Mouse (Mus musculus): ENCODE data around the gene Fam240a. TPM values are rescaled to one million over a fixed set of nuclear protein-coding genes. Genes with fewer than 3 reads are reported as not detected.

Fam240a gene
- polyA plus RNA-seq, 1 experiment from 2014 or later, result not detected

DNA sequence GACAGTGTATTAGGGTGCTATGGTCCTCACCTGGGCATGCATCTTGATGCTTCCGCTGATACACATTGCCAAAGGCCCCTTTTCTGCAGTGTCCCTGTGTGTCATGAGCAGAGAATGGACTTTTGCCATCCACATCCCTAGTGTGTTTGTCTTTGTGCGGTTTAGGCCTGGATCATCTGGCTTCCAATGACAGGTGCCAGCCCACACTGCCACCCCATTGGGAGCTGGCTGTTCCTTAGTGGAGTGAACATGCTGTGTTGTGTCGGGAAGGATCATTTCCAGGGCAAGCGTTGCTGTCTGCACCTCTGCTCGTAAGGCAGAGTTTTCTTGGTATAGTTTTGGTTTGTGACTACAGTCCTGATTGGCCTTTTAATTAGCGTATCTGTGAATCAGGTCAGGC is 15.5 kb downstream of the Fam240a start:
- WGBS, result 89% methylated on average over 6 of the region's 6 CpGs
- Histone ChIP-seq H3K27me3 (ENCODE audit: low read depth, poor library complexity, severe bottlenecking) (peaks cover 9% of the 10 kb centered on the region), H3K36me3 (no peaks in the 10 kb centered on the region), H3K4me1 (peaks cover 7% of the 10 kb centered on the region), H3K4me3 (no peak overlapping the region), H3K9me3 (replicated peaks) (no peaks in the 10 kb centered on the region), H3K27ac (no peak overlapping the region)
- DNase-seq (ENCODE audit: low spot score), result no peak

DNA sequence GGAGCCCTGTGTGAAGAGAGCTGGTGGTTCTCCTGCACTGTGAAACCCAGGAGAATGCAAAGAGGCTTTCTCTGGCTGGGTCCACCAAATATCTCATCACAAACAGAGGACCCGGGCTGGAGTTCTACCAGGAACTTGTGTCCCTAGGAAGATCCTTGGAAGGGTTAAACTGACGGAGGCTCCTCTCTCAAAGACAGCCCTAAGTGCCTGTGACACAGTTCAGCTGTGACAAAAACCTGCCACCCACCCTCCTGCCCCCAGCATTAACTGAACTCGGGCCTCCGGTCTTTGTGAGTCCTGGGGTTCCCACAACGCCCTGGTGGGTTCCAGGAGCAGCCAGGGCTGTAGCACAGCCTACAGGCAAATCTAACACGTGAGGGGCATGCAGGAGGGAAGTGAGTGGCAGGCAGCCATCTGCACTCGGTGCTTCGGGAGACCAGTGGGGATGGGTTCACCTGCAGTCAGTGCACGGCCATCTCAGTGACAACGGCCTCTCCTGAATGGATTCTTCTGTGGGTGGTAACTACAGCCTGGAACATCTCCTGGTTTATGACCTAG is 17.1 kb downstream of the Fam240a start:
- WGBS, result 69% methylated on average over 10 of the region's 10 CpGs
- Histone ChIP-seq H3K4me1 (peaks cover 16% of the 10 kb centered on the region), H3K9me3 (replicated peaks) (no peaks in the 10 kb centered on the region), H3K27me3 (ENCODE audit: low read depth, poor library complexity, severe bottlenecking) (peaks cover 18% of the 10 kb centered on the region), H3K27ac (no peak overlapping the region), H3K36me3 (no peaks in the 10 kb centered on the region), H3K4me3 (no peak overlapping the region)
- DNase-seq (ENCODE audit: low spot score), result no peak

DNA sequence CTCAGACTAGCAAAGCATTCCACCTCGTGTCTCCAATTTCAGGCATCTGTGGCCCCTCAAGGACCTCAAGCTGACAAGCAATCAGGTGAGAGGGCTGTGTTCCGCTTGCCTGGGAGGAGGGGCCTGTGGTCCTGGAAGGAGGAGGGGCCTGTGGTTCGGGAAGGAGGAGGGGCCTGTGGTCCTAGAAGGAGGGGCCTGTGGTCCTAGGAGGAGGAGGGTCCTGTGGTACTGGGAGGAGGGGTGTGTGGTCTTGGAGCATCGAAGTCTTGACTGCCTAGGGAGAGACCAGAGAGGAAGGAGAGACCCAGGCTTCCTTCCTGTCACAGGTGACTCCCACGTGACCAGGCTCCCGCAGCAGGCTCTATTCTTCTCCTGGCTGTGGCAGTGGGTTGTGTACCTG is 20.1 kb downstream of the Fam240a start:
- Histone ChIP-seq H3K27ac (0 out of 2 replicates have a peak overlapping the region, but pooled peaks have one; percentile 5), H3K9me3 (replicated peaks) (no peaks in the 10 kb centered on the region), H3K4me1 (peaks cover 27% of the 10 kb centered on the region), H3K4me3 (peak overlapping the region; percentile 32), H3K27me3 (ENCODE audit: low read depth, poor library complexity, severe bottlenecking) (peaks cover 30% of the 10 kb centered on the region), H3K36me3 (no peaks in the 10 kb centered on the region)
- 5% methylated on average over 6 of the region's 6 CpGs for WGBS
- DNase-seq (ENCODE audit: low spot score), result peak; percentile 57

DNA sequence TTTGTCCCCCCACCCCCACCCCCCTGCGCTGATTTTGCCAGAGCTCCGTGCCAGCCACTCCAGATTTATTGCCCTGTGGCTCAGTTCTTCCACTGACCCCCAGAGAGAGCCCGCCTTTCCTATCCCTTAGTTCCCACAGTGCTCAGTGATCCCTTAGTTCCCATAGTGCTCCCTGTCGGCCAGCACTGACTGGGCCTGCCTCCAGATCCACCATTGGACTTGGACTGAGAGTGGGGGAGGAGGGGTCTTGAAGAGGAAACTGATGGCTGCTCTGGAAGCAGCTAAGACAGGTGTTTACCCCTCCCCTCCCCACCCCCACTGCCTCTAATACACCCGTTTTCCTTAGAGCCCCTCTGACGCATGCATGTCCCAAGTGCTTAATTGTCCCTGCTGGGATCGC is 20.7 kb downstream of the Fam240a start:
- no peaks in the 10 kb centered on the region for H3K36me3 ChIP-seq
- no peak for DNase-seq (ENCODE audit: low spot score)
- peaks cover 33% of the 10 kb centered on the region for H3K4me1 ChIP-seq
- 12% methylated on average over 7 of the region's 7 CpGs for WGBS
- no peaks in the 10 kb centered on the region for H3K9me3 ChIP-seq (replicated peaks)
- H3K27ac ChIP-seq, result peak overlapping the region; percentile 5; the same call in 1 of the 2 replicates
- H3K4me3 ChIP-seq, result peak overlapping the region; percentile 32
- peaks cover 30% of the 10 kb centered on the region for H3K27me3 ChIP-seq (ENCODE audit: low read depth, poor library complexity, severe bottlenecking)

DNA sequence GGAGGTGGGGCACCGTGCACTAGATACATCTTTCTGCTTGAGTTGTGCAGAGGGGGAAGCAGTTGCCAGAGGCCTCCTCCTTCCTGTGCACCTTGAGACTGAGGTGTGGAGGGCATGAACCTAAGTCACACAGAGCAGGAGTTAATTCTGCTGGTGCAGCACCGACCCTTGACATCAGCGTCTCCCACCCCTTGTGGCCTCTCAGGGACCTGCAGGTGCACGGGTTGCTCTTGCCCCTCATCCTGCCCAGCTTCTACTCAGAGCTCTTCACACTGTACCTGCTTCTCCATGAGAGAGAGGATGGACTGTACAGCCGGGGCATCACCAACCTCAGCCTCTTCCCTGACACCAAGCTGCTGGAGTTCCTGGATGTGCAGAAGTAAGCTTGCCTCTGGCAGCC is 21.2 kb downstream of the Fam240a start:
- no peak overlapping the region for H3K4me3 ChIP-seq
- 50% methylated on average over 5 of the region's 5 CpGs for WGBS
- H3K9me3 ChIP-seq (replicated peaks), result no peaks in the 10 kb centered on the region
- DNase-seq (ENCODE audit: low spot score), result no peak
- peaks cover 38% of the 10 kb centered on the region for H3K4me1 ChIP-seq
- peaks cover 30% of the 10 kb centered on the region for H3K27me3 ChIP-seq (ENCODE audit: low read depth, poor library complexity, severe bottlenecking)
- H3K36me3 ChIP-seq, result no peaks in the 10 kb centered on the region
- H3K27ac ChIP-seq, result peak overlapping the region; percentile 5; the same call in 1 of the 2 replicates

DNA sequence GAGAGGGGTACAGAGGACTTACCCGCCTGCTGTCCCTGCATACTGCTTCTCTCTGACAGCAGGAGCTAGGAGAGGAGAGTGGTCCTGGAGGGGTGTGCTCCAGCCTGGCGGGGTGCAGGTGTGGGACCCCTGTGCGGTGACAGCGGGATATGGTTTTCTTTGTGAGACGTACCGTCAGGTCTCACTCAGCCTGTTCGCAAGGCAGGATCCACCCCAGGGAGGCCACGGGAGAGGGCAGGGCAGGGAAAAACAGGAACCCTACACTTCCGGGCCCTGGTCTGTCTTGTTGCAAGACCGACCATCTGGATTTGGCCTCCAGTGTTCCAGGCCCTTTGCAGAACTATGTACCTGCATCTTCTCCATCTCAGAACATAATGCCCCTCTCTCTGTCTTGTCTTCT is 23.2 kb downstream of the Fam240a start:
- H3K4me1 ChIP-seq, result peaks cover 49% of the 10 kb centered on the region
- 69% methylated on average over 10 of the region's 10 CpGs for WGBS
- no peak for DNase-seq (ENCODE audit: low spot score)

DNA sequence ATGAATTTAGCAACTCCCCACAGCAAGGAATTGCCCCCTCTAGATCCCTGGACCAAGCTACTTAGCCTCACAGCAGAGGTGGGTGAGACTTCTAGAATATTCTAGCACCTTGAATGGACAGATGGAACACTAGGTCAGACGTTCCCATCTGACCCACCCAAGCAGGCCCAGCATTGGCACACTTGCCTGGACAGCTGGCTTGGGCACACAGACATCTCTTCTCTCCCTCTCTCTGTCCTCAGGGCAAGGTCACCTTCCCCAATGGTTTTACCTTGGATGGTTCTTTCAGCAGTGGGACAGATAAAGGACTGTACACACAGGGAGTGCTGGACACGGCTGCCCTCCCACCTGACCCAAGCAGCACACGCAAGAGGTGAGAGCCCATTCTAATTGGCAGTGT is 24.1 kb downstream of the Fam240a start:
- Histone ChIP-seq H3K27me3 (ENCODE audit: low read depth, poor library complexity, severe bottlenecking) (peaks cover 21% of the 10 kb centered on the region), H3K36me3 (no peaks in the 10 kb centered on the region), H3K4me3 (no peak overlapping the region), H3K27ac (no peak overlapping the region), H3K4me1 (peaks cover 53% of the 10 kb centered on the region), H3K9me3 (replicated peaks) (no peaks in the 10 kb centered on the region)
- 88% methylated on average over 3 of the region's 3 CpGs for WGBS
- DNase-seq (ENCODE audit: low spot score), result no peak

More for the DNA sequence above, 23.2 kb downstream of the Fam240a start:
- Histone ChIP-seq H3K36me3 (no peaks in the 10 kb centered on the region), H3K4me3 (no peak overlapping the region), H3K9me3 (replicated peaks) (no peaks in the 10 kb centered on the region), H3K27ac (0 out of 2 replicates have a peak overlapping the region, but pooled peaks have one; percentile 2), H3K27me3 (ENCODE audit: low read depth, poor library complexity, severe bottlenecking) (peaks cover 24% of the 10 kb centered on the region)

DNA sequence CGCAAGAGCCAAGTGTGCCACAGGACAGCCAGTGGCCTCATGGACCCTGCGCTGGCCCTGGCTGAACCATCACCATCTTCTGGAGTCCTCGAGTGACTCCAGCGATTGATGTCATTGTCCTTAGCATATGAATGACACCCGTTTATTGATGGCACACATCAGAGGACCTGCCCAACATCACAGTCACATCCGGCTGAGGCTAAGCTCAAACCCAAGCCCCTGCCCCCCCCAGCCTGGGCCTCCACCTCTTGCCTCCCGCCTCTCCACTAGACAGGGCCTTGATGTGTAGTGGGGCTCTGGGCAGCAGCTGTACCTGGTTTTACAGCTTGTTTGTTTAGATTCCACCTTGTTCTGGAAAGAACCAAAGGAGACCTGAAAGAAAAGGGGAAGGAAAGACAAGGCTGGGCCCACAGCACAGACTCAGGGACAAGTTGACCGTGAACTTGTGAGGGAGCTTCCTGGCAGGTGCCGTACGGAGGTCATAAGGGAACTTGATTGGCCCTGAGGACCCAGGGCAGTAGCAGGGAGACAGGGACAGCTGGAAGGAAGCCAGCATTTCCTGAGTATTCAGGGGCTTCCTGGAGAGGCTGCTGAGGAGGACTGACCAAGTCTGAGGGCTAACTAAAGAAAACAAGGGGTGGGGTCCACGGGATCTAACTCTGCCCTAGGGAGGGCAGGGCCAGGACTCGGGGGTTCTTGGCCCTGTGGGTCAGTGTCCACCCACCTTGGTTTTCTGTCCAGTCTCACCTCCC is 25.4 kb downstream of the Fam240a start:
- Histone ChIP-seq H3K27ac (0 out of 2 replicates have a peak overlapping the region, but pooled peaks have one; percentile 37), H3K36me3 (no peaks in the 10 kb centered on the region), H3K27me3 (ENCODE audit: low read depth, poor library complexity, severe bottlenecking) (peaks cover 21% of the 10 kb centered on the region), H3K9me3 (replicated peaks) (no peaks in the 10 kb centered on the region), H3K4me3 (no peak overlapping the region), H3K4me1 (peaks cover 50% of the 10 kb centered on the region)
- WGBS, result 80% methylated on average over 12 of the region's 12 CpGs
- DNase-seq (ENCODE audit: low spot score), result no peak

DNA sequence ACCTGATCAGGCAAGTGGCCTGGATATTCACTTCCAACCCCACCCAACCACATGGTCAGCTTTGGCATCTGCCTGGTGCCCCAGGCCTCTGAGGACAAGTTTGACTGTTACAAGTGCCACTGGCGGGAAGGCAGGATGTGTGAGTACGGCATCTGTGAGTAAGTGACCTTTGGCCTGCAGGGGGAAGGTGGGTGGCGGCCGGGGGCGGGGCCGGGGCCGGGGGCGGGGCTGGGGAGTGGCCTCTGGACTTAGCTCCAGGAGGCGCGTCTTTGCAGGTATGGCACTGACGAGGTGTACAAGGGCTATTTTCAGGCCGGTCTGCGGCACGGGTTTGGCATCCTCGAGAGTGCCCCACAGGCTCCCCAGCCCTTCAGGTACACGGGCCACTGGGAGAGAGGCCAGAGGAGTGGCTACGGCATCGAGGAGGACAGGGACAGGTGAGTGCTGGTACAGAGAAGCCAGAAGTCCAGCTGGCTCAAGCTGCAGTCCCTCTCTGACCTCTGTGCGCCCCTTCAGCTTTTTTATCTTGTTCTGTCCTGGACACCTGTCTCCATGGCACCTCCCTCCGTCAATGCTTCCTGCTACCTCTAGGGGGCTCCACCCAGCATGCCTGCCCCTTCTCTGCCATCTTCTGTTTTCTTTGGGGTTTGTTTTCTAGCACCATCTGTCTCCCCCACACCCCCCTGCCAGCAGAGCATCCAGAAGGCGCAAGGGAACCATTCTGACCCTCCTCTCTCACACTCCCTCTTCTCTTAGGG is 26.5 kb downstream of the Fam240a start:
- H3K36me3 ChIP-seq, result no peaks in the 10 kb centered on the region
- WGBS, result 9% methylated on average over 21 of the region's 21 CpGs
- DNase-seq (ENCODE audit: low spot score), result peak; percentile 71
- H3K9me3 ChIP-seq (replicated peaks), result no peaks in the 10 kb centered on the region
- peak overlapping the region; percentile 66; the same call in 1 of the 2 replicates for H3K27ac ChIP-seq
- peaks cover 27% of the 10 kb centered on the region for H3K27me3 ChIP-seq (ENCODE audit: low read depth, poor library complexity, severe bottlenecking)
- H3K4me1 ChIP-seq, result peaks cover 40% of the 10 kb centered on the region
- peak overlapping the region; percentile 9; the same call in 1 of the 2 replicates for H3K4me3 ChIP-seq

DNA sequence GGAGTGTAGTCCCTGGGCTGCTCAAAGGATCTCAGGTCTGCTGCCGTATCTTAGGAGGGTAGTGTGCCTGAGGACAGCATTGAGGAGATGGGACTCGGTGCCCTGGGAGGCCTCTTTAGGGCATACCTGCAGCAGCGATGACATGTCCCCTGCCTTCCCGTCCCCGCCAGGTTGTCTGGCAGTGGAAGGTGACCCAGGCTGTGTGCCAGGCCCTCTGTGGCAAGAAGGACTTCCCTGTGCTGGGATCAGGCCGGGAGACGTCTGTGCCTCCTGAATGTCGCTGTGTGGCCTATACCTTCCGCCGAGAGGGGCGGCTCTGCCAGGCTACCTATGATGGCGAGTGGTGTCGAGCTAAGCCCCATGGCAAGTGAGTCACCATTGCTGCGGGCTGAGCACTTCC is 27.7 kb downstream of the Fam240a start:
- Histone ChIP-seq H3K9me3 (replicated peaks) (no peaks in the 10 kb centered on the region), H3K36me3 (no peaks in the 10 kb centered on the region), H3K27me3 (ENCODE audit: low read depth, poor library complexity, severe bottlenecking) (peaks cover 24% of the 10 kb centered on the region; the same call in 1 of the 2 replicates), H3K4me3 (no peak overlapping the region), H3K4me1 (peaks cover 40% of the 10 kb centered on the region), H3K27ac (no peak overlapping the region)
- DNase-seq (ENCODE audit: low spot score), result no peak
- WGBS, result 90% methylated on average over 14 of the region's 14 CpGs

DNA sequence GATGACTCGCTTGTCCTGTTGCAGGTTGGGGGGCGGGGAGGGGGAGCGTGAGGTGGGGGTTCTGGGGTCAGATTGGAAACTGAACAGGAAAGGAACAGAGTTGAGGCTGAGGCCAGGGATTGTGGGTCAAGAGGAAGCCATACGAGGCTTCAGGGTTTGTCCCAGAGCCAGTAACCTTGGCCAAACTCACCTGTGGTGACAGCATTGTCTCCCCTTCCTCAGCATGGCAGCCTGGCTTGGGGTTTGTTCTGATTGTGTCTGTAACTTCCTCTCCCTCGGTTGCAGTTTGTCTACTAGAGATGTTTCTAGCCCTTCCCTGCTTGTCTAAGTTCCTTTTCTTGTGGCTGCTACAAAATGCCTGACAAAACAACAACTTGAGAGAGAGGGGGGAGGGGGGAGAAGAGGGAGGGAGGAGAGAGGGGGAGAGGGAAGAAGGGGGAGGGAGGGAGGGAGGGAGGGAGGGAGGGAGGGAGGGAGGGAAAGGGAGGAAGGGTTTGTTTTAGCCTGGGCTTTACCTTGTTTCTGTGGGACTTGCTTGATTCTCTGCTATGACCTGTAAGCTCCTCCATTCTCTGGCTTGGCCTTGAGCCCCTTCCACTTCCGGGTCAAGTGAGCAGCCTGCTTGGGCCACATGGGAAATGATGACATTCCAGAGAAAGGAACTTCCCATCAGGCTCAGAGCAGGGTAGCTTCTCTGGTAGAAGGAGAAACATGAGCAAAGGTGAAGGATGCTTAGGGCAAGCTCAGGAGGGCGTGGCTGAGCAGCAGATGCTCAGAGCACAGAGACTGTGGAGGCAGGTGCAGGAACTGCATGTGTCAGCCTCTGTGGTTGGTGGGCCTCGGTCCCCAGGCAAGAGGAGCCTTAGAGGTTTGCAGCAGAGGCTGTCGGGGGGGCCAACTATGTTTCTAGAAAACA is 29.0 kb downstream of the Fam240a start:
- no peaks in the 10 kb centered on the region for H3K36me3 ChIP-seq
- H3K4me1 ChIP-seq, result peaks cover 34% of the 10 kb centered on the region
- no peak overlapping the region for H3K4me3 ChIP-seq
- WGBS, result 69% methylated on average over 9 of the region's 9 CpGs
- no peaks in the 10 kb centered on the region for H3K9me3 ChIP-seq (replicated peaks)
- peaks cover 20% of the 10 kb centered on the region for H3K27me3 ChIP-seq (ENCODE audit: low read depth, poor library complexity, severe bottlenecking)
- peak overlapping the region; percentile 26; the same call in 1 of the 2 replicates for H3K27ac ChIP-seq
- DNase-seq (ENCODE audit: low spot score), result no peak

DNA sequence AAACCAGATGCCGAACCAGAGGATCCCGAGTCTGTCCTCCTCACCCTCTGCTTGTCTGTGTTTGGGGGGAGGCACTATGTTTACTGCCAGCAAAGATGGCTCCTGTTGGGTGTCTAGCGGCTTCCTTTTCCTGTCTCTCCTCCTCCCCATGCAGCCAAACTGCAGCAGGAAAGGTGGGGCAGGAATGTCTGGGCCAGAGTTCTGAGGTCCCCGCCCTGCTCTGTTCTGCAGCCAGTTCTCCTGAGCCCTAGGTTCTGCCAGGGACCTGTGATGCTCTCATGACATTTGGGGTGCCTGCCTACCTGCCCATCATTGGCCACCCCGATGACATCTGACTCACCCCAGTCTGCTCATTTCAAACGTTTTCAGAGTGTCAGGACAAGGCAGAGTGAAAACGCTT is 34.7 kb downstream of the Fam240a start:
- H3K27ac ChIP-seq, result no peak overlapping the region
- no peaks in the 10 kb centered on the region for H3K9me3 ChIP-seq (replicated peaks)
- H3K27me3 ChIP-seq (ENCODE audit: low read depth, poor library complexity, severe bottlenecking), result peaks cover 77% of the 10 kb centered on the region
- no peaks in the 10 kb centered on the region for H3K36me3 ChIP-seq
- DNase-seq (ENCODE audit: low spot score), result no peak
- no peak overlapping the region for H3K4me3 ChIP-seq
- peaks cover 18% of the 10 kb centered on the region for H3K4me1 ChIP-seq
- WGBS, result 73% methylated on average over 7 of the region's 7 CpGs

Data from limb, embryonic 10.5 days (tissue).